Mouse (Mus musculus) right cerebral cortex, adult 2 months (tissue): ENCODE data around the gene Elk3.

Source experiments
- DNase-seq, 2 experiments: peaks; one replicate each; pipeline ENCODE4 v3.0.0; 2021 to 2022; ENCODE audit warnings: low spot score in 2 of 2

Elk3 gene

DNA sequence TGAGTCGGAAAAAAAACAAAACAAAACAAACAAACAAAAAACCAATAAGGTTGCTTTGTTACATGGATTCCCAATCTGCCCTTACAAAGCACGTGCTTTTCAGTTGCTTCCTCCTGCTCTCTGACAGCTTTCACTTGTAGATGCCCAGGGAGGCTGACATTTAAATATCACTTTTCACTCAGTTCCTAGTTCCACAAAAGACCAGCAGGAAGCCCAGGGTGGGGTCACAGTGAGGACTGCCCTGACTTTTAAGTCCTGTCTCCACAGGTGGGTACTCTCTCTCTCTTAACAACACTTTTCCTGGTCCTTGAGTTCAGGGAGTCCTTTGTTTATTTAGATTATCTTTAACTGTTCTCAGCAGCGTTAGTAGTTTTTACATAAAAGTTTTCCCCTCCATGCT, 68.7 kb downstream of the Elk3 start:
- no peak for DNase-seq

GRCm38 (mm10) chr10:93239201-93239806, 71.6 kb downstream of the Elk3 start:
- no peak for DNase-seq

DNA sequence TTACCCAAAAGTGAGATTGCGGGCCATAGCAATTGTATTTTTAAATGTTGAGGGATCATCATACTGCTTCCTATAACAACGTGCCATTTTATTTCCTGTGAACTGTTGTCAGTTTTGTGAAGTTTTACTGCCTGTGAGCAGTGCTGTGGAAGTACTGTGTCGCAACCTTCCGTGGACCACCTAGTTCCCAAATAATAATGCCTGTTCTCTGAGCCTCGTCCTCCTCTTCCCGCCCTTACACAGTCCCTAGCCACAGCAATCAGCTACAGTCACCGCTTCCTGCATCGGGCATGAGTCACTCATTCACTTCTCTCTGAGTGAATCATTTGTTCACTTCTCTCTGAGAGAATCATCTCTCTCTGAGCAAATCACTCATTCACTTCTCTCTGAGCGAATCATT, 76.2 kb downstream of the Elk3 start:
- no peak for DNase-seq

GRCm38 (mm10) chr10:93233665-93234194, 77.2 kb downstream of the Elk3 start:
- DNase-seq, result no peak

DNA sequence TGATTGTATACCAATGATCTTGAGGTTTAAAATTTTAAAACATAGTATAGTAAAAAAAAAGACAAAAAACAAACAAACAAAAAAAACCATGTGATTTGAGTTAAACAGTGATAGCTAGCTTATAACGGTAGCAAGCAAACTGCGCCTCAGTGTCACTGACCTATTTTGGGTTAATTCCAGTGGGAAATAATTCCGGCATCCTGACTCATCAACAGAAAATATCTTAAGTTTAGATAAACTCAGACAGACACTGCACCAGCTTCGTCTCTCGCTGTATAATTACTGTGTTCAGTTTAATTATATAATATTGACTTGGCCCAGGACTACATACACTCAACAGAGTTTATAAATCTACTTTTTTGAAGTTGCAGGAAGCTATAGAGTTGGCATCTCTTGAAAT, 79.0 kb downstream of the Elk3 start:
- DNase-seq, result no peak

- peak in 1 of 2 experiments; percentile 18 for DNase-seq
These were observed 79.4 kb downstream of the Elk3 start for GRCm38 (mm10) chr10:93231490-93231889.

GRCm38 (mm10) chr10:93228401-93229007, 82.4 kb downstream of the Elk3 start:
- DNase-seq, result no peak

DNA sequence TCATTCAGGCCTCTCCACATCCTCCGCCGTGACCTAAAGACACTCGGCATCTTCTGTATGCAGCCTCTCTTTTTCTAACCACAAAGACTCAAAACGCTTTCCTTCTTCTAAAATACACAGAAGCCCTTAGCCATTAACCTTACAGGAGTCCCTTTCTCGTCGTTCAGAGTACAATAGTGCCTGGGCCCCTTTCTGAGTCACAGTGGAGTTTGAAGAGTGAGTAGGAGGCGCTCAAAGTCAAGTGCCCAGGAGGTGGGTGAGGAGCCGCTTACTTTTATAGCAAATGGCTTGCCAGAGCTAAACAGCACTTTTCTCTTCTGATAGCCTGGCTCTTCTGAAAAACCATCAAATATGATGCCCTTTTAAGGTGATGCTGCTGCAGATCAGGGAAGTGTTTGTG, 83.0 kb downstream of the Elk3 start:
- peak in 1 of 2 experiments; percentile 29 for DNase-seq

DNA sequence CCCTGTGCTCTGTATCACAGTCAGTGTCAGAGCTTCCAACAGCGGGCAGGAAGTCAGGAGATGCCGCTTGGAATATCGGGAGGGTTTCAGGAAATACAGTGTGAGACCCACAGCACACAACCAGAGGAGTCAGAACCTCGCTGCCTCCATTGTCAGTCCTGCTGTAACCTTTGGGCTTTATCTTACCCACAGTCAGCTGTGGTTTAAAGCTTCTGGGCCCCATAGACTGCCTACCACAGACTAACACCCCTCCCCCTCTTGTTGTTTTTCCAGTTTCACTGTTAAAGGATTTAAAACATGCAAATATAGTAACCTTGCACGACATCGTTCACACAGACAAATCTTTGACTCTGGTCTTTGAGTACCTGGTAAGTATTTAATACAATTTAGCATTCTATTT, 85.2 kb downstream of the Elk3 start:
- DNase-seq, result no peak

GRCm38 (mm10) chr10:93215051-93215763, 95.7 kb downstream of the Elk3 start:
- DNase-seq, result no peak

DNA sequence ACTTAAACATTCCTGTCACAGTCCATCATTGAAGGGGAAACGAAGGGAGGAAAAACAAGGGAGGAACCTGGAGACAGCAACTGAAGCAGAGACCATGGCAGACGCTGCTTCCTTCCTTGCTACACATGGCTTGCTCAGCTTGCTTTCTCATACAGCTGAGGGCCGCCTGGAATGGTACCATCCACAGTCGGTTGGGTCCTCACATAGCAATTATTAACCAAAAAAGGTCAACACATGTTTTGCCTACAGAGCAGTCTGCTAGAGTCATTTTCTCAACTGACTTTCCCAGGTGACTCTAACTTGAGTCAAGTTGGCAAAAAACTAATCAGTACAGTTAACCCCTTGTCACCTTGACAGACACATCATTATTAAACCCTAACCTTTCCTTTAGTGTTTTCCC, 96.7 kb downstream of the Elk3 start:
- no peak for DNase-seq

- no peak for DNase-seq
These were observed 97.6 kb downstream of the Elk3 start for GRCm38 (mm10) chr10:93213339-93213738.

GRCm38 (mm10) chr10:93212699-93213098, 98.2 kb downstream of the Elk3 start:
- DNase-seq, result no peak

- no peak for DNase-seq
These were observed 103.8 kb downstream of the Elk3 start for GRCm38 (mm10) chr10:93207176-93207575.

- DNase-seq, result no peak
These were observed 105.5 kb downstream of the Elk3 start for GRCm38 (mm10) chr10:93205287-93205956.

DNA sequence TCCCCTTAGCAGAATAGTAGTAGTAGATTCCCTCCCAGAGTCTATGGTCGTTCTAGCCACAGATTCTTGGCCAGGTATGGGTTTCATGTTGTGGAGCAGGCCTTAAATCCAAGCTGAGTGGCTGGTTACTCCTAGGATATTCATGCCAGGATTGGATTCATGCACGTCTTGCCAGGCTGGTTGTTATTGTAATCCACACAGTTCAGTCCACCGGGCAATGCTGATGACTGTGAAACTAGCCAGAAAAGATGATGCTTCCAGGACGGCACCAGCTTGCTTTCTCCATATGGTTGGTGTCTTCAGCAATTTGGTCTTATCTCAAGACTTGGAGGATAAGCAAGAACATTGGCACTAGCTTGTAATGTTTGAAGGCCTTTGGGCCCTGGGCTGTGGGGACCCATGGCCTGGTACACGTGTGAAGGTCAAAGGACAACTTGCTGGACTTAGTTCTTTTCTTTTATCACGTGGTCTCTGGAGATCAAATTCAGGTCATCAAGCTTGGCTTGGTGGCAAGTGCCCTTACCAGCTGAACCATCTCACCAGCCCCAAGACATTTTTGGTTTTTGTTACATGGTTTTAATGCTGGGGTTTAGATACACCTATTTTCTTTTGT, 109.0 kb downstream of the Elk3 start:
- DNase-seq, result peak in 1 of 2 experiments; percentile 2

- DNase-seq, result peak in 1 of 2 experiments; percentile 1
These were observed 112.0 kb downstream of the Elk3 start for GRCm38 (mm10) chr10:93198958-93199357.
